Mouse (Mus musculus): ENCODE data around the gene Tecpr1.
A peak's percentile ranks its signal among the peaks of the same experiment; 100 is the strongest.

Gene Tecpr1

GRCm38 (mm10) chr5:144206069-144206468 is 17.3 kb downstream of the Tecpr1 start:
- DNase-seq = no peak

DNA sequence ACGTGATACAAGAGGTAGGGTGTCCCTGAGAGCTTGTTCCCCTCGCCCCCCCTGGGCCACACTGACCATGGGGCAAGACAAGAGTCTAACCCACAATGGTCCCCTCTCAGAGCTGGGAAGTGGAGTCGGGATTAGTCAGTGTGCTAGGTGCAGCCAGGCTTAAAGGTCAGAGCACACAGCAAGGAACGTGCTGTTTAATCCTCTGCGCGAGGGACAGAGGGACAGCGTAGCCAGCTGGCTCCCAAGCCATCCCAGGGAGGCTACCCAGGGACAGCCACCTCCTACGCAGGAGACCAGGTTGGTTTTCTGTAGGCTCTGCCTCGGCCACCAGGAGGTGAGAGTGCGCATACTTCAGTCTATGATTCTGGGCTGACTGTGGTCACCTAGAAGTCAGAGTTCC is 18.5 kb downstream of the Tecpr1 start:
- DNase-seq = no peak

DNA sequence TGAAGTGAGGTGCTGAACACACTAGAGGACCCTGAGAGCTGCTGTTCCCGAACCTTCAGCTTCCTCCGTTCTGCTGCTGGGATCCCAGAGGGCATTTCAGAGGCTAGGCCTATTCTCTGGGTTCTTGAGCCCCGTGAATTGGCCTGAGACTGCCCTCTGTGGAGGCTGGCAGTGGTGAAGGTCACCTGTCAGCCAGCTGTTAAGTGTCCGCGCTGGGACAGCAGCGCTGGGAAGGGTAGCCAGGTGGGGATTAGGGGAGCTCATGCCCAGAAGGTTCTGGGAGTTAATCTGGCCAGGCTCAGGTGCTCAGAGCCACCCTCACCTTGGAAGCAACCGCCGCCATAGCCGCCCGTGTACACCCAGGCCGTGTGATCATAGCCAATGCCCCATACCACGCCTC is 19.1 kb downstream of the Tecpr1 start:
- DNase-seq = no peak

DNA sequence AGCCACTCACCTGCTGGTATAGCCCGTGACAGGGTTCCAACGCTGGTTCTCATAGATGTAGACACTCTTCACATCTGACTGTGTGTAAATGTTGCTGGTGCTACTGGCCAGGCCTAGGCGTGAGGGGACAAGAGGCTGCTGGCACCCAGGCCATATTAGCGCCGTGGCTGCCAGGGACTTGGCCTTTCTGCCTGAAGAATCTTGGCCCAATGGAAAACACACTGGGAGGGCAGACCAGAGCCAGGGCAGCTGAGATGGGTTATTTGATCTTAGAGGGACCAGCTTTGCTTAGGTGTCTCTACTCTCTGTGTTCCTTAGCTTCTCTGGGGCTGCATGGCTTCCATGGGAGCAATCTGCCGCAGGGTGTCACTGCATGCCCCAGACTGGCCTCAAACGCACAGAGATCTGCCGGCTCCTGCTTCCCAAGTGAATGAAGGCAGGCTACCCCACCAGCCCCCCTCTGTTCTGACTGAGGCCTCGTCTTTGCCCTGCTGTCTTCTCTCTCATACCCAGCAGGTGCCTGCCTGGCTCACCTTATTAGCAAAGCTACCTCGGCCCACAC is 19.9 kb downstream of the Tecpr1 start:
- no peak for DNase-seq

GRCm38 (mm10) chr5:144202430-144202829 is 21.0 kb downstream of the Tecpr1 start:
- peak; percentile 36 to 37 for DNase-seq

DNA sequence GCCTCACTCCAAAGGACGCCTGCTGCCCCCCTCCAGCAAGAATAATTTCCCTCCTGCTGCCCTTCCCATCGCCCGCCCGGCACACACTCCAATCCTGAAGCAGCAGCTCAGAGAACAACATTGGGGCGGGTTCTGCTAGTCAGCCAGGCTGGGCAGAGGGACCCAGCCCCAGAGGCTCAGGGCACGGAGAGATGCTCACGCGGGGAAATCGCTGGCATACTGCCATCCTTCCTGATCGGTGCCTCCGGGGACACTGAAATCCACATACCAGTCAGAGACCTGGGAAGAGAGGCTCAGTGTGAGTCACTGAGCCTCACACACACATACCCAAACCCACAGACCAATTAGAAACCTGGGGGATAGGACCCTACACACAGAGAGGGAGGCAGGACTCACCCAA is 22.8 kb downstream of the Tecpr1 start:
- no peak for DNase-seq

- DNase-seq = no peak
Observed at GRCm38 (mm10) chr5:144195567-144195966, 27.8 kb downstream of the Tecpr1 start.

DNA sequence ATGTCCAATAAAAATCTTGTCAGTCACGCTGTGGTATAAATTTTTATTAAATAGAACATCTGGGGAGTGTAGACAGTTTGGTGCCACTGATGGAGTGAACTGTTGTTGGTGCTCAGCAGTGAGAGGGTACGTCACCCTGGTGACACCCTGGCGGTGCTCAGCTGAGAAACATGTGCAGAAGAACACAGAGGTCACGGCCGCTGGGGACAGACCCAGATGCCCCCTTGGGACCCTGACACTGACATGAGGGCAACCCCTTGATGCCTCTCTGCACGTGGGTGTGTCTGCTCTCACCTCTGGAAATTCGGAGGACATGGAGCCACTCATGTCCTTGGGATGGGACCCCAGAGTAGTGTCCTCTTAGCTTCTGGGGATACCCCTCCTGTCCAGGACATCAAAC is 29.0 kb downstream of the Tecpr1 start:
- DNase-seq = peak; percentile 65 to 69

DNA sequence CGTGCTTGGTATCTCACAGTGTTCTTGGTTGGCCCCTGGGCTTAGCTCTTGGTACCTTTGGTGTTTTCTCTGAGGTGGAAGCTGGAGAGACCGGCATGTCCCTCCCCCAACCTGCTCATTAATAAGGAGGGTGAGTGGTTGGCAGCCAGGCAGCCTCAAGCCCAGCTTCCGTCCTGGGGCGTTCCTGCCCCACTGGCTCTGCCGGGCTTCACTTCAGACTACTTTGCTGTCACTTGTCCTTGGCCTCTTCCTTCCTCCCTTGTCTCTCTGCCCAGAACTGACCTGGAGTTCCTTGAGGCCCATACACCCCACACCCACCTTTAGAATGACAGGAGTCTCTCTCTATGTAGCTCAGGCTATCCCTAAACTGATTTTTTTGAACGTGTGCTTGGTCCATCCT is 30.7 kb downstream of the Tecpr1 start:
- no peak for DNase-seq

DNA sequence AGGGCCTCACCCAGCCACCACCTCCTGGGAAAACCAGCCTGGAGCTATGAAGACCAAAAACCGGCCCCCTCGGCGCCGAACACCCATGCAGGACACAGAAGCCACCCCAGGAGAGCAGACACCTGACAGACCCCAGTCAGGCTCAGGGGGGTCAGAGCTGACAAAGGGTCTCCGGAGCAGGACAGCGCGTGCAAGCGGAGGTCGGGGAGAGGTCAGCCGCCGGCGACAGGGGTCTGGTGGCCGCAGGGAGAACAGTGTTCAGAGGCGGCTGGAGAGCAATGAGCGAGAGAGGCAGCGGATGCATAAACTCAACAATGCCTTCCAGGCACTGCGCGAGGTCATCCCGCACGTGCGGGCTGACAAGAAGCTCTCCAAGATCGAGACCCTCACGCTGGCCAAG is 32.4 kb downstream of the Tecpr1 start:
- no peak for DNase-seq

DNA sequence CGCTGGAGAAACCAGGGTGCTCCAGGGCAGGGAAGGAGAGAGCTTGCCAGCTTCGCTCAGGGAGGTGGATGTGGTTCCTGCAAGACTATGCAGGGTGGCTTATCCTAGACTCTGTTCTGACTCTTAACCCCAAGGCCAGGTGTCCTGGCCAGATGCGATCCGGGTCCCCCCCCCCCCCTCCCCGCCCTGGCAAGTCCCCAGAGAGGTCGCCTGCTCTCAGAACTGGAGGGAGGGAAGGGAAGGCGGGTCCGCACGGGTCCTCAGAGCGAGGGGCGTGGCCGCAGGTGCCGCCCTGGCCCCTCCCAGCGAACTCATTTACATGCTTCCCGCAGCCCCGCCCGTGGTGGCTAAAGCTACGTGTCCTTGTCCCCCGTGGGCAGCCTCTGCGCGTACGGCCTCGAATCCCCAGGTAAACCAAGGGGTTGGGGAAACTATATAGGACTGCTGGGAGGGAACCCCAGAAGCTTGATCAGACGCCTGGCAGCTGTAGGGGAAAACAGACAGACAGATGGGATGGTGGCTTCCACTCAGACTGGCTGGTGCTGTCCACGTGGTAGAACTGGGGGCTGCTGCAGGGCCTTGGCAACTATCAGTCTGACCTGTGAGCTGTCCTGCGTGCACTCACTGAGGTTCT is 33.3 kb downstream of the Tecpr1 start, which contains the start of gene Bhlha15:
Bhlha15 (plus strand) TSS at position 337 of the 634 bp plus-strand sequence.
- DNase-seq = peak; percentile 78 to 79

DNA sequence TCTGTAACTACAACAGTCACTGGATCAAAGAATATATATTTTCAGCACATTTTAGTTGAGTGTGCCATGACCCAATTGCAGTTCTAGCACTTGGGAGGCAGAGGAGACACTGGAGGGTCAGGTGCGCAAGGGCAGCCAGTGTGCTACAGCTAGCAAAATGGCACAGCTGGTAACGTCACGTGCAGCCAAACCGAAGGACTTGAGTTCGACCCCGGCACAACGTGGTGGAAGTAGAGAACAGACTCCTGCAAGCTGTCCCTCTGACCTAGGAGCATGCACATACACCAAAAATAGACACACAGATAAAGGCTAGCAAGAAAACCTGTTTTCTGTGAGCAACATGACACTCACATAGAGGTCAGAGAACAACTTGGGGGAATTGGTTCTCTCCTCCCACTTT is 34.1 kb downstream of the Tecpr1 start:
- no peak for DNase-seq

- no peak for DNase-seq
Observed at GRCm38 (mm10) chr5:144188422-144188821, 35.0 kb downstream of the Tecpr1 start.

DNA sequence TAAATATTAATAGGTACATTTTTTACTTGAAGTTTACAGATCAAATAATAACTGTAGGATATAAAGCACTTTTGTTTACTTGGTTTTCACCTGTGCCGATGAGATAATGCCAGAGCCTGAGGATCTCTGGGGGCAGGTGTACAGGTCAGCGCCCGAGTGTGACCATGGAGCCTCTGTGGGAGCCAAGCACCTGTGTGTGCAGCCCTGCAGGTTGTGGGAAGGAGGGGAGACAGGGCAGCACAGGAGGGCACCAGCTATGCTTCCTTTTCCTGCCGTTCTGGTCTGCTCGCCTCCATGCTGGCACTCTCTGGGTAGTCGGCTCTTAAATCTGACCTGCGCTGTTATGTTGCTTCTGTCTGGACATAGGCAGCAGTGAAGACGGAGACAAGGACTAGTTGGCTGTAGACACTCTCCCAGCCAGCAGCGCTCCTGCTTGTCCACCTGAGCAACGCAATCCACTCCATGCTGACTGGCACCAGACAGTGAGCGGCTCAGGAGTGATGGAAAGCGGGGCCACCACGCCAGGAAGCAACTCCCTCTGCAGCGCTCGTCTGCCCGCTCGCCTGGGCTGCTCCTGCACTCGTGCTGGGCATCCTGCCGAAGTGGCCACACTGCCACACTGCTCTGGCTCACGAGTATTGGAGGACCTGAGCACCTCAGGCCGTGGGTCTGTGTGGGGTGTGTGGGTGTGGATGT is 38.9 kb downstream of the Tecpr1 start:
- peak; percentile 32 to 35 for DNase-seq

- peak; percentile 48 to 50 for DNase-seq
Observed at GRCm38 (mm10) chr5:144183647-144184335, 39.6 kb downstream of the Tecpr1 start.

GRCm38 (mm10) chr5:144183248-144183559 is 40.2 kb downstream of the Tecpr1 start:
- DNase-seq = no peak

DNA sequence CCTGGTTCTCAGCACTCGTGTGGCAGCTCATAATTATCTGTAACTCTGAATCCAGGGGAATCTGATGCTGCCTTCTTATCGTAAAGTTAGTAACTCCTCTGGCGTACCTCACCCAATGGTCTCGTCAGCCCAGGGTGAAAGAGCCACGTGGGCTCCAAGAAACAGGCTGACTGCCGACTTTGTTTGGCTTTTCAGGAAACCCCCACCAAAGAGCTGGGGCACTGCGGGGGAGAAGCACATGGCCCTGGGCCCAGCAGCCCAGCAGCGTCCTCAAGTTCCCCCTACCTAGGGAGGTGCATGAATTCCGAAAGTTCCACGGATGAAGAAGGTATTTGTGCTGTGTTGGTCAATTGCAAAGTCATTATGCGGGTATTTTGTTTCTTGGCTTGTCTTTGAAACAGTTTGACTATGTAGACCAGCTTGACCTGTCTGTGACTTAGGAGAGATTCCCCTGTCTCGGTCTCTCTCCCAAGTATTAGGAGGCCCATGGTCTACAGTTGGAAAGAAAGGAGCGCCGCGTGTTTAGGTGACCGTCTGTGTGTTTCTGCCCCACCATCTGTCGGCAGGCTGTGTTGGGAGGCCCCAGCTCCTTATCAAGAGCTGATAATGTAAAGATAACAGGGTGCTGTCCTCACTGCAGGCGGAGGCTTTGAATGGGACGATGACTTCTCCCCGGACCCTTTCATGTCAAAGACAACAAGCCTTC is 40.7 kb downstream of the Tecpr1 start:
- DNase-seq = no peak

DNA sequence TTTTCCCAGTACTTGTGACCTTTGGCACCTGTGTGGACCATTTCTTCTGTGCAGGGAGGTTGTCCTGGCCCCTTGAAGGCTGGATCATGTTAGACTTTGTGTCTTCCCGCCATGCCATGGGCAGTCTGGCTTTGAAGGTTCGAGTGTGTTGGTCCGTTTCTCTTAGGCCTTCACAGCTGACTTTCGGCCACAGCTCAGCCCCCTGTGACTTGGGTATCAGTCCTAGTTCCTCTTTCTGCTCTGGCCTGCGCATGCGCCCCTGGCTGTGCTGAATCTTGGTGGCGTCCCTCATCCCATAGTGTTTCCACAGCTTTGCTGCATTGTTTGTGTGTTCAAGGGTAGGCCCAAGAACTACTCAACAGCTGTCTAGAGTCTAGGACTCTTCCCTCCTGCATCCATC is 42.2 kb downstream of the Tecpr1 start:
- DNase-seq = peak; percentile 92 to 93

DNA sequence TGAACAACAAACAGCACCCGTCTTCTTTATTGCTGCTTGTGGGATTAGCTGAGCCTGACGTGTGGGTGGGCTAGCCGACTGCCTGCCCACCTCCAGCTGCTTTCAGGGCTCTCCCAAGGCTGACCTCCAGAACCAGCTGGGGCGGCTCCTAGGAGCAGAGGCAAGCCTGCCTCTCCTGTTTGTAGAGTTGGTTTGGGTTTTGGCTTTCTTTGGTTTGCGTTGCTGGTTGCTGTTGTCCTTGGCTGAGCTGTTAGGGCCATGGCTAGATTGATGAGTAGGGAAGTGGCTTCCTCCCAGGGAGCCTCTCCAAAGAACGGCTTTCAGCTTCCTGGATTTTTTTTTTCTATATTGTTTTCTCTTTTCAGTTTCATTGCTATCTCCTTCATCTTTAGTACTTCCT is 45.2 kb downstream of the Tecpr1 start:
- DNase-seq = no peak

- no peak for DNase-seq
Observed at GRCm38 (mm10) chr5:144173648-144174047, 49.8 kb downstream of the Tecpr1 start.

- DNase-seq = no peak
Observed at GRCm38 (mm10) chr5:144169275-144169975, 54.0 kb downstream of the Tecpr1 start.

- DNase-seq = no peak
Observed at GRCm38 (mm10) chr5:144165756-144166155, 57.7 kb downstream of the Tecpr1 start.

All from B cell, adult 2 months (primary cell).